Comparison of ENCODE assay signal across 8 mouse cellular contexts in genomic region chr4:98924071-98924905, GRCm38 (mm10). TPM values are rescaled to one million over a fixed set of nuclear protein-coding genes. Genes with fewer than 3 reads are reported as not detected.
DNase-seq lines count a peak whose midpoint lies in the region; ATAC-seq and TF ChIP-seq lines count a peak whose summit lies in the region.

No protein-coding gene starts in this region.

- peak; percentile 8 to 27 for DNase-seq in heart, adult 2 months
- no peak for DNase-seq in heart, postnatal 25 days (ENCODE audit: low spot score)
- peak; percentile 10 for DNase-seq in MN1 (ENCODE audit: low spot score)
- peak; percentile 18 to 19 for DNase-seq in cerebellum, postnatal 25 days
- DNase-seq in heart, postnatal 4 days: peak; percentile 10
- peak; percentile 51 for DNase-seq in liver
- DNase-seq in layer of hippocampus, postnatal 36 days: no peak

- WGBS in heart, adult 2 months: under 1% methylated on average over 61 of the region's 66 CpGs
- WGBS in neural tube, embryonic 12.5 days: under 1% methylated on average over 60 of the region's 66 CpGs

- no peaks in the 10 kb centered on the region; the same call in 1 of the 2 replicates for H3K36me3 ChIP-seq in heart, adult 2 months (ENCODE audit: control insufficient read depth, insufficient read depth, low read length)
- H3K36me3 ChIP-seq in neural tube, embryonic 12.5 days: peaks cover 4% of the 10 kb centered on the region; the same call in 1 of the 2 replicates

- peaks cover 4% of the 10 kb centered on the region for H3K4me1 ChIP-seq in heart, adult 2 months (ENCODE audit: control insufficient read depth, insufficient read depth, low read length)
- peaks cover 17% of the 10 kb centered on the region for H3K4me1 ChIP-seq in neural tube, embryonic 12.5 days

- H3K27me3 ChIP-seq in heart, adult 2 months (ENCODE audit: control insufficient read depth, insufficient read depth, low read length): no peaks in the 10 kb centered on the region
- no peaks in the 10 kb centered on the region for H3K27me3 ChIP-seq in neural tube, embryonic 12.5 days (replicated peaks)

- peak overlapping the region; percentile 99 for H3K27ac ChIP-seq in heart, adult 2 months
- peak overlapping the region; percentile 99 for H3K27ac ChIP-seq in neural tube, embryonic 12.5 days

- peak; percentile 31 for ATAC-seq in neural tube, embryonic 12.5 days (ENCODE audit: low FRiP score, low read depth)

- H3K4me2 ChIP-seq in neural tube, embryonic 12.5 days (replicated peaks): peak overlapping the region; percentile 87

- H3K9me3 ChIP-seq in neural tube, embryonic 12.5 days: no peaks in the 10 kb centered on the region

- peak overlapping the region; percentile 86 for H3K4me3 ChIP-seq in heart, adult 2 months
- peak overlapping the region; percentile 94 for H3K4me3 ChIP-seq in neural tube, embryonic 12.5 days

- peak overlapping the region; percentile 96 for H3K9ac ChIP-seq in heart, adult 2 months (ENCODE audit: low read depth, low read length)
- H3K9ac ChIP-seq in neural tube, embryonic 12.5 days: peak overlapping the region; percentile 92

- TF ChIP-seq EP300 in heart, adult 2 months (IDR thresholded peaks at IDR 0.05; ENCODE audit: insufficient read depth, low read depth, low read length): no peak

- no peak for TF ChIP-seq CTCF in heart, adult 2 months (IDR thresholded peaks at IDR 0.05)

- TF ChIP-seq POLR2A in heart, adult 2 months (IDR thresholded peaks at IDR 0.05; ENCODE audit: insufficient read depth, low read depth, low read length): no peak

- intact Hi-C loops in heart, adult 2 months (cut with DNase I): loop anchor here (5.0 to 10.0 kb wide), 2 partner anchors 198 to 1139 kb away; partner anchors contain the start of gene Dock7
- intact Hi-C loops in heart, postnatal 25 days (cut with DNase I): loop anchor here (5.0 kb wide), 1 partner anchor 268 kb away; the partner anchor contains the start of gene Atg4c

- H3K79me2 ChIP-seq in heart, adult 2 months (replicated peaks; ENCODE audit: control insufficient read depth, insufficient read depth, low read length): no peaks in the 10 kb centered on the region; the same call in 1 of the 2 replicates

RNA-seq across cellular contexts. Expression of gene Usp1, which starts 0.7 kb away (rescaled TPM):
- total RNA-seq in heart, adult 2 months (2021): 10 to 100 TPM; 15.4 to 17.1 TPM
- 4.1 and 4.9 TPM in 2 replicates for polyA plus RNA-seq in heart, adult 2 months (2012; rRNA removed)
- total RNA-seq in heart, postnatal 25 days (2021): 10 to 100 TPM; 13.4 to 15.4 TPM
- total RNA-seq in heart, postnatal 4 days (2021): 10 to 100 TPM; 37.5 to 44.3 TPM
- polyA plus RNA-seq in neural tube, embryonic 12.5 days (2016; fragmentation: Nextera tagmentation; extraction: Ambion mirVana): 76.8 and 83.2 TPM in 2 replicates
- 10 to 100 TPM; 26.7 to 27.3 TPM for total RNA-seq in layer of hippocampus, postnatal 36 days (2021)

Comparison
In these comparisons a context has a peak if more than half of its experiments do, and no peak if none do; other contexts are left out.
1. DNase-seq: peak in heart, adult 2 months (2 of 2), MN1 (single experiment), cerebellum, postnatal 25 days (2 of 2), heart, postnatal 4 days (single experiment) and liver (single experiment); none in heart, postnatal 25 days (single experiment) and layer of hippocampus, postnatal 36 days (0 of 2).